Mouse (Mus musculus): ENCODE results near the gene Cers6.

The Cers6 gene

GRCm38 (mm10) chr2:68860904-68861685, at the start of gene Cers6:
Cers6 (plus strand) TSS chr2:68861441.
- DNase-seq = peak; percentile 95

DNA sequence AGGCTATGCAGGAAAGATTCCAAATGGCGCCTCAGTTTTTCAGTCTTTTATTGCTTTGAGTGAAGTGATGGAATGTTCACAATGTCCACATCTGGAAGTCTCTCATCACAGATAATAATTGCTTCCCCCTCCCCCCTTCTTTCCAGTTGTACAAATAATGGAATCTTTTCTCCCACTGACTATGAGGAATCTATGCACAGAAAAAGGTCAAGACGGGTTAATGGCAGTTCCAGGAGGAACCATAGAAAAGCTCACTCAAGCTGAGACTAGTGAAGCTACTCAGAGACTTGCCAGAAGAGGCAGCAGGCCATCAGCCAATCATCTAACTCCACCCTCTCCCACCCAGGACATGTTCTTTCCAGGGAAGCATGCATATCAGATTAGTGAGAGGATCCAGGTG, 46.8 kb upstream of the Cers6 start:
- no peak for DNase-seq

DNA sequence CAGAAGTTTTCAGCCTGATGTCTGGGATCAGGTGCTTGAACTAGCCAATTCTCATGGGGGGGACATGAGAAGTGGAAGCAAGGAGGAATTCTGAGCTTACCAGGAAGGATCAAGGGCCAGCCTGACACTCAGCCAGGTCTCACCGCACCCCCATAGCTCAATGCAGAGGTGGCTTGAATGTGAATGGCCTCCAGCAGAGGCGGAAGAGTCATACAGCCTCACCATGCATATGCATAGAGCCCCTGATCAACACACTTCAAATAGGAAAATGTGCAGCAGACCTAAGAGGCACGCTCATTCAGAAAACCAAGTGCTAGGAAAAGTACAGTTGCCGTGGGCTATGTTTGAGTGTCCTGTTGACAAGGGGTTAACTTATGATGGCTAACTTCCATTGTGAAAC, 42.2 kb upstream of the Cers6 start:
- no peak for DNase-seq

GRCm38 (mm10) chr2:68822152-68822887, 38.9 kb upstream of the Cers6 start:
- DNase-seq = no peak

DNA sequence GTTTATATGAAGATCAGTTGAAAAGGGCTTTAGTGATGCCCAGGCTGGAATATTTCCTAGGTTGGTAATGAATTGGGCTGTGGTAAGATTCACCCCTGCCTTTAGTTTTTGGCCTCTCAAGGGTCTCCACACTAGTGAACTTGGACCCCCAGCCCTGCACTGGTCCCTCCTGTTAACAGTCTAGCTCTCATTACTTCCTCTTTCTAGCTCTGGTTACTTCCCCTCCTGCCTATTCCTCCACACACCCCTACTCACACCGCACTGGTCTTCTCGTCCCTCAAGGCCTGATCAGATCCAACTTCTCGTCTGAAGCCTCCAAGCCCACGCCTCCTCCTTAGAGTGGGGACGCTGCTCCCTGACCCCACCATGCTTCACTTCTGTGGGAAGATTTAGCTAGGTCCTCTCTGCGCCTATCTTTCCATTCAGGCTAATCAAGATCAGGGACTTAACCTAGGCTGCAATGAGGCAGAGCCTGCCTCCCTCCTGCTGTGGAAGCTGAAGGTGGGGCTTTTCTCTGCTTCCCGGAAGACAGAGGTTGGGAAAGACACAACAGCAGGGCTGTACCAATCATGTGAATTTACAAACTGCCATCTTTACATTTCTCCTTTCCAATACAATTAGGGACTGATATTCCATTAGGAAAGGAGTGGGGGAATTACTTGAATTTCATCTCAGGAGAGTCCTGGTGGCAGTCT, 35.8 kb upstream of the Cers6 start:
- DNase-seq = no peak

DNA sequence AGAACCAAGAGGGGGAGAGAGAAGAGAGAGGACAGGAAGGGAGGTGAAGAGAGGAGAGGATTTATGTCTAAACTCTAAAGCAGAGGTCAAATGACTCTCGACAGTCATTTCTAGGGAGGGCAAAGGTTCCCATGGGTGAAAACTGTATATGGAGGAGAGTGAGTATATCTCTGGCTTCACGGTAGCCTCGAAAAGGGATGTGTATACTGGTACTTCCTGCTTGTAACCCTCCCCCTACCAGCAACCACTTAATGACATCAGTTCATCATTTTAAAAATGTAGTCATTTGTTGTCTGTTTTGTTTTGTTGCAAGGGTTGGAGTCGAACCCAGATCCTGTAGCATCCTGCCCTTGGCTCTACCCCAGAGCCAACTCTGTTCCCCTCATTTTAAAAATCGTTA, 17.9 kb upstream of the Cers6 start:
- no peak for DNase-seq

DNA sequence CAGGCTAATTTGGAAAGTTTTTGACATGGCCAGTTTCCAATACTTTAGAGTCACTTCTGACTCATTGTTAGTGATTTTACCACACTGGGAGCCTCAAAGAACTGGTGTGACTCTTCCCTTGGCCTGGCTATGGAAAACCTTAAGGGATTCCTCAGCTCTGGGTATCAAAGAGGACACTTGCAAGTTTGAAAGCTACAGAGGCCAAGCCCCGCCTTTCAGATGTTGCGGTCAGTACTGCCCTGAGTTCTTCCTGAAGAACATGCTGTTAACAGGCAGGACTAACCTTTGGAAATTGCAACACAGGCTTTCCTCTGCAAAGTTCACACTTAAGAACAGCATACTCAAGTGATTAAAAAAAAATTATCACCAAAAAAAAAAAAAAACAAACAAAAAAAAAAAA, 16.7 kb upstream of the Cers6 start:
- peak; percentile 68 for DNase-seq

DNA sequence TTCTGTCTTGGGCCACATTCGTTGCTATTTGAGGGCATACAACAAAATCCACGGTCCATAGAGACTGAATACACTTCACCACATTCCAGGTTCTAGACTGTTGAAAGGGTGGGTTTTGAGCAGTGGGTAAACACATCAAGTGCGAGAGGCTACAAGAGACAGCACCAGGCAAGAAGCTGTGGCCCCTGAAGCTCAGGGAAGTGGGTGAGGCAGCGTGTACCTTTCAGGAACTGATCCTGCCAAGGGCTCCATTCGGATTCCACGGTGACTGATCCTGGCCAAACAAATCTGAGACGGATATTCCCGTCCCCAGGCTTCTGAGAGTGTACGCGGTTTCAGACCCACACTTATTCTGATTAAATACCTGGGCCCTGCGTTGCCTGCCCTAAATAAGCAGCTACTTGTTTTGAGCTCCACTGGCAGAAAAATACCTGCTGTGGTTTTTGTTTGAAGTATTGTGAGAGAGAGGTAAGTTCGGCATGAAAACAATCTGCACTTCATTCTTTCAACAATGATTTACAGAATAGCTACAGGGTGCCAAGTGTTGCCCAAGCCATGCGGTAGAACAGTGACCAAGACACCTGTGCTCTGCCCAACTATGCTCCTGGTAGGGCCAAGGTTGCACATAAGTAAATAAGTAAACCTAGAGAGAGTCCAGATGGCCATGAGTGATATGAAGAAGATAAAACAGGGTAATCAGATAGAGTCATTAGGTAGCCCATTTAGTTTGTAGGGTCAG, 16.1 kb upstream of the Cers6 start:
- peak; percentile 88 for DNase-seq

GRCm38 (mm10) chr2:68860391-68860790, 850 bp upstream of the Cers6 start:
- no peak for DNase-seq

GRCm38 (mm10) chr2:68861721-68862463, 651 bp downstream of the Cers6 start:
- DNase-seq = peak; percentile 46

- DNase-seq = no peak
These were observed 1.4 kb downstream of the Cers6 start for GRCm38 (mm10) chr2:68862464-68863266.

DNA sequence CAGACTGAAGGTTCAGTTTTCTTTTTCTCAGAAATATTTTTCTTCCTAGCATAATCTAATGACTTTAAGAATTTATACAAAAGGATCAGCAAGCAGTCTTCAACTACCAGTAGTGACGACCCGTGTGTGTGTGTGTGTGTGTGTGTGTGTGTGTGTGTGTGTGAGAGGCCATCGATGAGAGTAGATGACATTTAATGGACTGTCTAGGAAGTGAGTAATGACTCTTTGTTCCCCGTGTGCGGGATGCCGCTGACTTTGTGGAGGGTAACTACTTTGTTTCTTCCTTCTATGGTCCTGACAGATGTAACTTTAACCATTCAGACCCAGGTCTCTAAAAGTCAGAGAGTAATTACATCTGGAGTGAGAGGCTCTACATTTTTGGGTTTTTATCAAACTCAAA, 2.3 kb downstream of the Cers6 start:
- no peak for DNase-seq

DNA sequence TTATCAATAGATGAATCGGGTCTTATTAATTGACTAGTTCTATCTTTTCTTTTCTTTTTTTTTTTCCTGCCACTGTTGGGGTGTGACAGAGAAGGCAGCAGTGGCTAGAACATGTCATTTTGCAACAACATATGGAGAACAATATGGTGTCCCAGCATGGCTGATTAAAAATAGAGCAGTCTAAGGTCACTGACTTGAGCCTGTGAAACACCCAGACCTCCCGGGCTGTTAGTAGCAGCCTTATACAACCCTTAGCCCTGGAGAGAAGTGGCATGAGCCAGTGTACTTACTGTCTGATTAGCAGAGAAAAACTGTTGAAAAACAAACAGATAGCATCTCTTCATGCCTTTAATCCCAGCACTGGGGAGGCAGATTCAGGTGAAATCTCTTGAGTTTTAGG, 3.1 kb downstream of the Cers6 start:
- DNase-seq = no peak

- no peak for DNase-seq
These were observed 5.9 kb downstream of the Cers6 start for GRCm38 (mm10) chr2:68867148-68867547.

GRCm38 (mm10) chr2:68870999-68871780, 9.9 kb downstream of the Cers6 start:
- no peak for DNase-seq

DNA sequence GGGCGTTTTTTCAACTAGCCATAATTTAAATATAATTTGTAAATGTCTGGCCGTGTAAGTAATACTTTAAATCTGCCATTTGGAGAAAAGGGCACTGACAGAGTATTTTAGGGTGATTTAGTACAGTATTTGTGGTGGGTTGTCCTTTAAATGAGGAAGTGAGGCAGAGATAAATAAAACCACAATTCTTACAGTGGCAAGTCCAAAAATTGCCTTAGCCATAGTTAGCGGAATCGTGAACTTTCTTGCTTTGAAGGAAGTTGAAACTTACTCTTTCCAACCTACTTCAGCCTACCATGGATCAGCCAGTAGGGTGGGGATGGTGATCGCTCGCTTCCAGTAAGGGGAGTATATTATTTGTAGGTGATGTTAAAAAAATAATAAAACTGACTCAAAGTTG, 11.8 kb downstream of the Cers6 start:
- no peak for DNase-seq

- DNase-seq = no peak
These were observed 12.6 kb downstream of the Cers6 start for GRCm38 (mm10) chr2:68873653-68874441.

DNA sequence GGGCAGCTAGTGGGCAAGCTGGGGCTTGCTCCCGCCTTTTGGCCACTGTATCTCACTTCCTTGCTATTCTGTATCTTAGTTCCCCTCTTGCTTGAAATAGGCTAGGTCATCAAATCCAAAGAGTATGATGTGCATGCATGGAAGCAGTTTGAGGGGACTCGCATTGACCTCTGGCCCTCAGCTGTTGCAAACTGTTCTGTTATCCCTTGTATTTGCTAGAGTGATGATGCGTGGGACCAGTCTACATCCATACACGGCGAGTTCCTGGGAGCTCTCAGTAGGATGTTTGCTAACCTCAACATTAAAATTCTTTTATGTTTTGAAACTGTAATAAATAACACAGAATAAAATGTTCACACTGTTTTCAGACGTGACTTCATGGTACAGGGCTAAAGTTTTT, 13.3 kb downstream of the Cers6 start:
- no peak for DNase-seq

GRCm38 (mm10) chr2:68879071-68879651, 17.9 kb downstream of the Cers6 start:
- no peak for DNase-seq

Data from kidney, adult 11 months (tissue).